Mouse (Mus musculus) hematopoietic stem cell, adult 5-6 weeks (primary cell): ENCODE data around the gene Slc2a2. TPM values are rescaled to one million over a fixed set of nuclear protein-coding genes. Genes with fewer than 3 reads are reported as not detected.
A peak's percentile ranks its signal among the peaks of the same experiment; 100 is the strongest.

Experiments
- ATAC-seq, 2 experiments: fragments of 125-278 bp in 1 of 2; replicated peaks in 1 of 2; 2 replicates each; pipeline ENCODE4 v1.8.0; 2016 to 2017; ENCODE audit warnings: inconsistent platforms in 2 of 2, mild to moderate bottlenecking in 2 of 2, moderate number of reproducible peaks in 2 of 2, low read depth in 1 of 2, moderate TSS enrichment in 1 of 2; ENCODE audit not compliant: low FRiP score in 2 of 2, poor library complexity in 2 of 2, severe bottlenecking in 2 of 2, insufficient read depth in 1 of 2, low TSS enrichment in 1 of 2
- total RNA-seq: library from RNA; stranded (forward); fragments of 172-1452, 232-1000 nt; gene quantifications from 2 replicates; pipeline ENCODE4 v1.2.3, GENCODE M21; 2017

Slc2a2 gene
- total RNA-seq, 1 experiment from 2014 or later: 0.74 TPM

DNA sequence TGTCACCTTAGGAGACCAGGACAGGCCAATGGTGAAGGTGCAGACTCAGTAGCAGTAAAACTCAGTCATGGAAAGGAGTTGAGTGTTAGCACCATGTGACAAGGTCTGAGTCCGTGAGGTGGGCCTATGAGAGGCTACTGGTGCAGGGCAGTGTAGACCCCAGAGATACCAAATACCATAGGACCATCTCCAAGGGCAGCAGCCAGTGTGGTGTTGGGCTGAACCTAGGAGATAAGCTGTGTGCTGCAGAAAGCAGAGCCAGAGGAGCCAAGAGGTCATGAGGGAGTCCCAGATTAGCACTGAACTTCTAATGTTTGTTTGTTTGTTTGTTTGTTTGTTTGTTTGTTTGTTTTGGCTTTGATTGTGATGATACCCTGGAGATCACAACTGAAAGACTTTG, 78.8 kb downstream of the Slc2a2 start:
- no peak for ATAC-seq

DNA sequence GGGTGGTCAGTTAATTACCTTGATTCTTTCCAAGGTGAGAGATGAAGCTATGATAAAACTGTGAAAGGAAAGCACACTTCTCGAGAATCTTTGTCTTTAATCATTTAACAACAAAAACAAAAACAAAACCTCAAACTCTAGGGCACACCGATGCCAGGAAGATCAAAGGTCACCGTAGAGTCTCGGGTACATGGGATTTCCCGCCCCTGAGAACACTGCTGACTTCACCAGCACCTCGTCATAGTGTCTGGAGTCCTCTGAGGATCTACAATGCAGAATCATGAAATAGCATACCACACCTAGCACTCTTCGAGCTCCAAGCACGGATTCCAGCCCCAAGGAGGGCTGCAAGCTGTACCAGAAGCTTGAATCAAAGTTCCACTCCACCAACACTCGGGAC, 82.8 kb downstream of the Slc2a2 start:
- peak in 1 of 2 experiments; percentile 9; a peak in 1 of 4 replicates for ATAC-seq

Other genes with a start within 250 kb of the Slc2a2 start
- 4.7 and 6.7 TPM in 2 replicates for gene Eif5a2, start 83.4 kb downstream of the Slc2a2 start, total RNA-seq
- 95.1 and 201 TPM in 2 replicates for gene Rpl22l1, start 107.5 kb downstream of the Slc2a2 start, total RNA-seq
- not detected in 2 replicates for gene Gm1527, start 194.7 kb downstream of the Slc2a2 start, total RNA-seq